Mouse (Mus musculus): ENCODE measurements around the gene Osbpl11. TPM values are rescaled to one million over a fixed set of nuclear protein-coding genes. Genes with fewer than 3 reads are reported as not detected.

Gene Osbpl11
- polyA plus RNA-seq (2012; rRNA removed), result 2.6 and 3.0 TPM in 2 replicates

GRCm38 (mm10) chr16:33184901-33185260, at the start of gene Osbpl11:
Osbpl11 (plus strand) TSS chr16:33185071.

GRCm38 (mm10) chr16:33251194-33252051, 66.6 kb downstream of the Osbpl11 start, which contains the start of gene Snx4:
Snx4 (plus strand) TSS chr16:33251442.

Other genes starting within 250 kb of the Osbpl11 start
- 0.05 and 0.23 TPM in 2 replicates for gene Iqcg, start 128.9 kb upstream of the Osbpl11 start, polyA plus RNA-seq (2012; rRNA removed)
- gene Rpl35a, start 128.6 kb upstream of the Osbpl11 start, polyA plus RNA-seq (2012; rRNA removed), result 16.3 and 19.8 TPM in 2 replicates
- 0.37 and 0.48 TPM in 2 replicates for gene Lmln, start 122.5 kb upstream of the Osbpl11 start, polyA plus RNA-seq (2012; rRNA removed)
- 1.5 and 3.0 TPM in 2 replicates for gene Snx4, start 66.4 kb downstream of the Osbpl11 start, polyA plus RNA-seq (2012; rRNA removed)
- gene Zfp148, start 195.8 kb downstream of the Osbpl11 start, polyA plus RNA-seq (2012; rRNA removed), result 0.80 and 1.1 TPM in 2 replicates